Mouse (Mus musculus) frontal cortex, postnatal 25 days (tissue): ENCODE data around the gene Ssb.
"Not testable (repeated sequence)": the region's sequence is repeated elsewhere in the genome, so short reads cannot be mapped to it uniquely, and the experiment has no call there.

Experiments
- DNase-seq, 2 experiments: peaks; one replicate each; pipeline ENCODE4 v3.0.0; 2022; ENCODE audit warnings: low spot score in 2 of 2

Ssb gene

DNA sequence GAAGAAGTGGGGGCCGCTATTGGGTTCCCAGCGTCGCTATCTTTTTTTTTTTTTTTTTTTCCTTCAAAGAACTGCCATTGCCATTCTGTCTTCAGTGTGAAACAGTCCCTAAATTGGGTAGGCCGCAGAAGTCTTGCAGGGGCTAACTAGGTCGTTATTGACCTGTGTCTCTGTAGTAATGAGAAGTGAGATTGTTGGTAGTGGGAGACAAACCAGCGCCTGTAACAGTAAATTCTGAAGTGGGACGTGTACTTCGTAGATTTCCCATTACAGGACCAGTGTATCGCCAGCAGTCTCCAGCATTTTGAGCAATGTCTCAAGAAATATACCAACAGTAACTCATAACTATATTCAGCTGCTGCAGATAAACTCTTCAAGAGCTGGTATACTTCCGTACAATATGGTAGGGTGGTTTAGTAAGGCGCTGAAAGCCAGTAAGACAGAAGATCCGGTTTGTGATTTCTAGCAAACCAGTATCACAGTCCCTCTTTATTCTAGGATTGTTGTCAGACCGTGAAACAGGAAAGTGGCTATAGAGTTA, 825 bp downstream of the Ssb start:
- DNase-seq, result no peak

DNA sequence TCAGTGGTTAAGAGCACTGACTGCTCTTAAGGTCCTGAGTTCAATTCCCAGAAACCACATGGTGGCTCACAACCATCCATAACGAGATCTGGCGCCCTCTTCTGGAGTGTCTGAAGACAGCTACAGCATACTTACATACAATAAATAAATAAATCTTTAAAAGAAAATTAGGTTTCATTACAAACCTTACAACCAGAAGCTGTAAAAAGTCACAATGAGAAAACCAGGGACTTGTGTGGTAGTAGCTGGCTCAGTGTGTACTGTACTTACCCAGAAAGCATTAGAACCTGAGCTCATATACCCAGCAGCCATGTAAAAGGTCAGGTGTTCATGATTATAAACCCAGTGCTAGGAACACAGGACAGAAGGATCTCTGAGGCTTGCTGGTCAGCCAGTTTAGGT, 22.6 kb downstream of the Ssb start:
- no peak for DNase-seq

DNA sequence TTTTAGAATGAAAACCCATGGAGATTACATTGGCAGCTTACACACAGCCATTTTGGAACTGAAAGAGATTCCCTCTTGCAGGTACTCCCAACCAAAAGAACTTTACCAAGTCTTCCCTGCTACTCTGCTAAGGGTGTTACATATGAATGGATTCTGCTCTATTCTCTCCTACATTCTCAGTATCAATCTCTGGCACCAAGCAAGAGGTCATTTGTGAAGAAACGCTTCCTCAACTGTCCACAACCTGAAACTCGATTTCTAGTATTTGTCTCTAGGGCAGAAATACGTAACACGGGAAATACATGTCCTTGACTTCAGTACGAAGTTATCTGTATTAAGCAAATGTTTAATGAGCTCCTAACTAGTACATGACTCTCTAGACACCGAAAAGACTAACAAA, 23.2 kb downstream of the Ssb start:
- DNase-seq, result no peak

- no peak for DNase-seq
These were observed 23.7 kb downstream of the Ssb start for GRCm38 (mm10) chr2:69885050-69885449.

- peak; percentile 76 to 81 for DNase-seq
These were observed 24.3 kb downstream of the Ssb start, which contains the start of gene Mettl5 for GRCm38 (mm10) chr2:69885451-69886305. Gene Mettl5, minus strand, starts transcription at chr2:69885615.

- DNase-seq, result no peak
These were observed 27.6 kb downstream of the Ssb start for GRCm38 (mm10) chr2:69888957-69889356.

DNA sequence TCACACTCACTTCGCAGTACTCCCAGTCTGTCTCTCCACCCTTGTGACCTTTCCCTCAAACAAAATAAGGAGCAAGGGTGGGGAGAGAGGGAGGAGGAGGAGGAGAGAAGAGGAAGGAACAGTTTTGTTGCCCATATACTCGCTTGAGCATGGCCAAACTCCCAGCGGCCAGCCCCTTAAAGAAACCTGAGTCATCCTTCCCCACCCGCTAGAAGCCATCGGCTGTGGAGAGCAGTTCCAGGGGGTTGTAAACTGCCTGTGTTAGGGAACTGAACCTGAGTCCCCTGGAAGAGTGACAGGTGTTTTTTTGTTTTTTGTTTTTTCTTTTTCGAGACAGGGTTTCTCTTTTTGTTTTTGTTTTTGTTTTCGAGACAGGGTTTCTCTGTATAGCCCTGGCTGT, 29.5 kb downstream of the Ssb start:
- no peak for DNase-seq

DNA sequence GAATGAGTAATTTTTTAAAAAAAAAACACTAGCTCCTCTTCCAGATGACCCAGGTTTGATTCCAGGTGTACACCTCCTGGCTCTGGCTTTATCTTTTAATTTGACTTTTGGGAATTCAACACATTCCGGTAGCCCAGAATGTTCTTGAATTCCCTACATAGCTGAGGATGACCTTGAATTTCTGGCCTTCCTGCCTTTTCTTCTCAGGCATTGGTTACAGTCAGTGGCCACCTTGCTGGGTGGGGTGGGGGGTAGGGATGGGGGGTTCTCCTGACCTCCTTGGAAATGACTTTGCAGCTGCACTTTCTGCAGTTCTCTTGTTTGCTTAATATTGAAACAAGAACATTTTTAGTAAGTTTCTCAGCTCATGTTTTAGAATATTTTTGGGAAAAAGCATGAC, 31.8 kb downstream of the Ssb start:
- no peak for DNase-seq

DNA sequence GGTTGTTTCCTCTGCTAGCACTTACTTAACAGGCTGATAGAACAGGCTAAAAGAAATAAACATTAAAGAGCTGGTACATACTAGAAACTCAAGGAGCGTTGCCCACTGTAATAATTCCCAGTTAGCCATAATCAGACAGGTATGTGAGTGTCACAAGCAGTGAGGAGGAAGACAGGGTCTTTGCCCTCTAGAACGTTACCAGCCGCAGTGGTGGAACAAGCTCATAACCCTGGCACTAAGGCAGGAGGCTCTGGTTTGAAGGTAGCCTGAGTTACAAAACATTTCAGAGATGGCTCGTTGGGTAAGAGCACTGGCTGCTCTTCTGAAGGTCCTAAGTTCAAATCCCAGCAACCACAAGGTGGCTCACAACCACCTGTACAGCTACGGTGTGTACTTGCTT, 32.5 kb downstream of the Ssb start:
- DNase-seq, result no peak

DNA sequence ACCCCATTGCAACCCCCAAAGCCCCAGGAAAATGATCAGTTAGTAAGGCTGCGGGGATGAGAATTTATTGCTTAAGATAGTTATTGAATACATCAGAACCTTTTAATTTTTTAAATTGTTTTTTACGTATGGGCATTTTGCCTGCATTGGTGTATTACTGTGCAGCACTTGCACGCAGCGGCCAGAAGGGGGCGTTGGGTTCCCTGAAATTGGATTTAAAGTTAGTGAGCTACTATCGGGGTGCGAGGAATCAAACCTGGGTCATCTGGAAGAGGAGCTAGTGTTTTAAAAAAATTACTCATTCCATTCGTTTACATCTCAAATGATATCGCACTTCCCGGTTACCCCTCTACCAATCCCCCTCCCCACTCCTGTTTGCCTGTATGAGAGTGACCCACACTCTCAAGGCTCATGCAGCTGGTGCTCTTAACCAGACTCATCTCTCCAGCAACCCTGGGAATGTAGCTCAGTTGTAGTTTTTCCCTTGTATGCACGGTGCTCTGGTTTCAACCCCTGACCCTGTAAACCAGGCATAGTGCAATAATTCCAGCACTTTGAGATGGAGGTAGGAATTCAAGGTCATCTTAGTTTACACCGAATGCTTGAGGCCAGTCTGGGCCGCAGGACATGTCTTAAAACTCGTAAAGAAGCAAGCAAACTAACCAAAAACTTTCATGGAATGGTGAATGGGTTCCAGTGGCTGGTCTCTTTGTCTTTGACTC, 34.3 kb downstream of the Ssb start:
- DNase-seq, result no peak

DNA sequence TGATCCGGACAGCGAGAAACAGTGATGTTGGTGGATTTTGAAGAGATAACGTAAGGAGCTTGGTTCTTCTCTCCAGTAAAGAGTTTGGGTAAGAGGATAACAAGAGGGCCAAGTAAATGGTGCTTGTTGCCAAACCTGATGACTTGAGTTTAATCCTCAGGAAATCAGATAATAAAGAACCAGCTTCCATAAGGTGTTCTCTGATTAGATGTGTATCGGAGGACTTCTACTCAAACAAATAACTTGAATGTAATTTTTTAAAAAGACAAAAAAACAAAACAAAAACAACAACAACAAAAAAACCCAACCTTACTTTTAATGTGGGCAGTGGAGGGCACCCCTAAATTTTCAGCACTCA, 34.8 kb downstream of the Ssb start:
- DNase-seq, result no peak

DNA sequence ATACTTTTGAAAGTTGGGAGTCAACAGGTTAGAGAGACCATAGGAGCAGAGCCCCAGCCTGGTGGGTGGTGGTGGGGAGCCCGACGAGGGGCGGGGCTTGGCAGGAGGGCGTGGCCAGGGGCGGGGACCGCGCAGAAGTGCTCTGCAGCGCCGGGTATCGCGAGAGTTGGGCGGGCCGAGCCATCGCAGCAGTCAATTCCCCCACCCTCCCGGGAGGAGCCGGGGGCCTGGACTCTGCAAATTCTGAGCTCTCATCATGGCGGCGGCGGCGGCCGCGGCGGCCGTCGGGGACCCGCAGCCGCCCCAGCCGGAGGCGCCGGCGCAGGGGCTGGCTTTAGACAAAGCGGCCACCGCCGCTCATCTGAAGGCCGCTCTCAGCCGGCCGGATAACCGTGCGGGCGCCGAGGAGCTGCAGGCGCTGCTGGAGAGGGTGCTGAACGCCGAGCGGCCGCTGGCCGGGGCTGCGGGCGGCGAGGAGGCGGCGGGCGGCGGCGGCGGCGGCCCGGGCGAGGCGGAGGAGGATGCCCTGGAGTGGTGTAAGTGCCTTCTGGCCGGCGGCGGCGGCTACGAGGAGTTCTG, 35.8 kb downstream of the Ssb start, which contains the start of gene Ubr3:
Ubr3 (plus strand) TSS at position 208 of the 579 bp plus-strand sequence.
- peak; percentile 85 to 94 for DNase-seq

DNA sequence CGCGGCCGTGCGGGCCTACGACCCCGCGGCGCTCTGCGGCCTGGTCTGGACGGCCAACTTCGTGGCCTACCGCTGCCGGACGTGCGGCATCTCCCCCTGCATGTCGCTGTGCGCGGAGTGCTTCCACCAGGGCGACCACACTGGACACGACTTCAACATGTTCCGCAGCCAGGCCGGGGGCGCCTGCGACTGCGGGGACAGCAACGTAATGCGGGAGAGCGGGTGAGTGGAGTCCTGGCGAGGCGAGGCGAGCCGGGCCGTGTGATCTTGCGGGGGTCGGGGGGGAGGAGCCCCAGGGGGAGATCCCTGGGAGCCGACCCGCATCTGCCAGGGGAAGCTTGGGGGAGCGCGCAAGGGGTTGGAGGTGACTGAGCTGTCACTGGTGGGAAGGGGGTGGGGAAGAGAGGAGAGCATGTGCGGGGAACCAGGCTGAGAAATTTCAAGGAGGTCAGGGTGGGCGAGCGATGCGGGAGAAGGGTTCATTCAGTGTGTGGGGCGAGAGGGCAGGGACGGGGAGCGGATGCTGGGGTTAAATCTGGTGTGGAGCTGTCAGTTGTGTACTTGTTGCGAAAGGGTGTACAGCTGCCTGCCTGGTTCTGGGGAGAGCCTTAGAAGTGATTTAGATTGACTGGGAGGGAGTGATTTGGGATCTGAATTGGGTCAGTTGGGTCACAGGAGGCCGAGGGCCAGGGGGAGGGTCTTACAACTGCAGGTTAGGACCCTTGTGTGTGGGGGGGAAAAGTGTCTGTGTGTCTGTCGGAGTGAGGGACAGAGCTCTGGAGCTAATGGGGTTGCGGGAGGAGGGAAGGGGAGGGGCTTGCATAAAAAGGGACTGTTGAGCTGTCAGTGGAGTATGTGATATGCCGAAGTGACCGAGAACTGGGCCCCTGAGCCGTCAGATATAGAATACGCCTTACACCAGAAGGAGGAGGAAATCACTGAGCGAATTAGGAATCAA, 36.5 kb downstream of the Ssb start:
- peak; percentile 16 to 17 for DNase-seq

DNA sequence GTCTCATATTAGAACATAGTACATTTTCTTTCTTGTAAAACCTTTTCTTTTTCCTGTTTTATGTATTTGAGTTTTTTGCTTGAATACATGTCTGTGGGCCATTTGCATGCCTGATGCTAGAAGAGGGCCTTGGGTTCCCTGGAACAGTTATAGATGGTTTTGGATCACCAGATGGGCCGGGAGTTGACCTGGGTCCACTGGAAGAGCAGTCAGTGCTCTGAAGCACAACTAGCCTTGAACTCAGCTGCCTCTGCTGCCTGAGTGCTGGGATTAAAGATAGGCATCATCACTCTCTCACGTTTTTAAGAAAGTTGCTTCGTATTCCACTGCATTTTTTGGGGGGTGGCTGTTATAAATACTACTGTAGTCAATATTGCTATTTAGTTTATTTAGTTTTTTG, 42.2 kb downstream of the Ssb start:
- no peak for DNase-seq

GRCm38 (mm10) chr2:69907394-69907793, 46.0 kb downstream of the Ssb start:
- DNase-seq, result not testable (repeated sequence)

- no peak for DNase-seq
These were observed 51.4 kb downstream of the Ssb start for GRCm38 (mm10) chr2:69912801-69913200.

DNA sequence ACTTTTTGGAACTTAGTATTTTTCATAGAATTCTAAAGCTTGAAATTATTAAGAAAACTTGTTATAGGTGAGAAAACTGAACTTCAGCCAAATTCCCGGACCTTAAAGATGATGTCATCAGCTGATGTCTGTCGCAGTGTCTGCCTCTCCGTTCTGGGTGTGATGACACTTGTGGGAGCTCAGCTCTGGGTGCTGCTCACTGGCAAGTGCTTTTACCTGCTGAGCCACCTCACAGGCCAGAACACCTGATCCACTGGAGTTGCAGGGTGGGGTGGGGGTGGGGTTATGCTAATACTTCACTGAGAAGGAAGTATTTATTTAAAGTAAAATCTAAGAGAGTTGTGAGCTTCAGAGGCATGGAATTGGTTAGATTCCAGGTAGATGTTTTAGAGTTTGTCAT, 55.9 kb downstream of the Ssb start:
- no peak for DNase-seq
